Mouse (Mus musculus) lung, postnatal 36 days (tissue): ENCODE results near the gene Dnah8.
"Not testable (repeated sequence)": the region's sequence is repeated elsewhere in the genome, so short reads cannot be mapped to it uniquely, and the experiment has no call there.

Source experiments
- DNase-seq: peaks from one replicate; pipeline ENCODE4 v3.0.0; 2022; ENCODE audit warnings: mixed read lengths

Dnah8 gene

DNA sequence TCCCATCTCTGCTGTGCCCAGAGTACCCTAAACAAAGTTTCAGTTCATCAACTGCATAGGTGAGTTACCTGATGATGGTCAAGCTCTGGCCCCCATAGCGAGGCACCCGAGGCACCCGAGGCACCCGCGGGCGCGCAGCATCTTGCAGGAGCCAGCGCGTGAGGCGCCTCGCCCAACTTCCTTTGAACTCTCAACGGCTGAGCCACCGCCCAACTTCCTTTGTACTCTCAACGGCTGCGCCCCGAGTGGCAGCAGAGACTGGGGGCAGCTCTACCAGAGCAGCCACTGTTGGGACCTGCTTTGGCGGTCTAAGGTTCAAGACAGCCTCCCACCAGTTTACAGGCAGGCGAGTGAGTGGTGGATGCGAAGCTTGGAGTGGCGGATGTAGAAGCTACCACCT is at the start of gene Dnah8:
TSS of gene Dnah8 (plus strand) at position 223 of the 400 bp plus-strand sequence.
- DNase-seq, result not testable (repeated sequence)

DNA sequence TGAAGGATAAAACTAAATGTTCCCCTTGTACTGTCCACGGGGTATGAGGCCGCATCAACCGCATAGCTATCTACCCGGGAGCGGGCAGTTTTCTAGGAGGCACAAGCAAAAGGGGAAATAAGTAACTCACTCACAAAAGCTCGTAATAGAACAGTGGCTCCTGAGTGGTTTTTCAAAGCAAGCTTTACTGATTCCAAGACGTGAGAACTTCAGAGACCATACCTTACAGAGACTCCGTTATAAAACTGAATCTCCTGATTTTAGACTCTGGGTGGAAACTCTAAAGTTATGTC is 49.4 kb upstream of the Dnah8 start:
- no peak for DNase-seq

DNA sequence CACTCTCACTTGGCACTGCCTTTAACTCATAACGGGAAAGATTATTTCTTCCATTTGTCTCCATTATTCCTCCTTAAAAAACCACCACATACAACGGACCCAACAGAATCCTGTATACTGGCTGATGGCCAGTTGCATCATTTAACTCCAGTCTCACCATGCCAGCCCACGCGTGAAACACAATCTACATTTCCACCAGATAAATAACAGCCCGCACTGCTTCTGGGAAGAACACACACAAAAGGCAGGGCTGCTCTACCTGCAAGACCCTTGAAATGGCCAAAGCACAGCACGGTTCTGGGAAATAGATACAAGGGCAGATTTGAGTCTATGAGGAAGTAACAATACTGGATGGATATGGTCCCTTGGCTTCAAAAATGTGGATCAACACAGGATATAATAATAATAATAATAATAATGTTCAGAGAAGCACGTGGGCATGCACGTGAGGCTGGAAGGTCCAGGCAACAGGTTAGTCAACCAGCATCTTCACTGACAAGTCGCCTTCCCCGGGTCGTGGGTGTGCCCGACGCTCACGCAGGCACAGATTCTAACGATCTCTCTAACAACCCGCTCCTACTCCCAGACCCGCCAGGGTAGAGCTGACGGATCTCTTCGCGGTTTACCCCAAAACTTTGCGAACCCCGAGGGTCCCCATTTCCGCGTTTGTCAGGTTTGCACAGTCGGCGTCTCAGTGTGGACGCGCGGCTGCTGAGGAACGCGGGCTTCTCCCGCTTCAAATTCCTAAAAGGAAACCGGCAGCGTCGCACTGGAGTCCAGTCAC is 48.8 kb upstream of the Dnah8 start:
- DNase-seq, result peak; percentile 41

DNA sequence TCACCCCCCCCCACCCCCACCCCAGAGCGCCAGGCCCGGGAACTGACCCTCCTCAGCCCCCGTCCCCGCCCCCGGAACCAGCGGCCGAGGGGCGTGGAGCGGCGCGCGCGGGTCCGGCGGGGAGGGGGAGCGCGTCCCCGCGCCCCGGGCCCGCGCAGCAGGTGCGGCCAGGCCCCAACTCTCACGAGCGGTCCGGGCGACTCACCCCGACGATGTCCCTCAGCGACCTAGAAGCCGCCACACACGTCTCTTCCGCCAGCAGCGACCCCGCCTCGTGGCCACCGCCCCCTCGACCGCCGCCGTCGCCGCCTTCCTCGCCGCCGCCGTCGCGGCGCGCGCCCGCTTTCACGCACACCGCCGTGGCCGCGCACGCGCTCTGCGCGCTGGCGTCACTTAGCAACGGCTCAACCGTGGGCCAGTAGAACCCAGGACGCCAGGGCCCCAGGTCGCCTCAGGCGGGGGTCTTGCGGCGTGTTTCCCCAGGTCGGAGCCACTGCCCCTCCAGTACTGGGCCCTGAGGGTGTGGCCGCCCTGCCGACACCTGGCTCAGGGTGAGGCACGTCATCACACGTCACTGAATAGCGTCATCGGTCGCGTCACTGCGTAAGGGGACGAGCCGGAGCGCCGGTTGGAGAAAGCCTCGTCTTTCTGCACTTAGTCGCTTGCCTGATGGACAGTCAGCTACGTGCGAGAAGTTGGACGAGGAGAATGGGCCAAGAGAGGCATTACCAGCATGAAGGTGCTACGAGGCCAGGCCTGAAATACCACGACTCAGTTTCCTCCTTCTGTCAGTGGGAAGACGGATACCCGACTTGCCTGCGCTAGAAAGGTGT is 48.0 kb upstream of the Dnah8 start, which contains the start of gene Btbd9:
TSS of gene Btbd9 (minus strand) at position 548 of the 833 bp plus-strand sequence.
- DNase-seq, result peak; percentile 95

DNA sequence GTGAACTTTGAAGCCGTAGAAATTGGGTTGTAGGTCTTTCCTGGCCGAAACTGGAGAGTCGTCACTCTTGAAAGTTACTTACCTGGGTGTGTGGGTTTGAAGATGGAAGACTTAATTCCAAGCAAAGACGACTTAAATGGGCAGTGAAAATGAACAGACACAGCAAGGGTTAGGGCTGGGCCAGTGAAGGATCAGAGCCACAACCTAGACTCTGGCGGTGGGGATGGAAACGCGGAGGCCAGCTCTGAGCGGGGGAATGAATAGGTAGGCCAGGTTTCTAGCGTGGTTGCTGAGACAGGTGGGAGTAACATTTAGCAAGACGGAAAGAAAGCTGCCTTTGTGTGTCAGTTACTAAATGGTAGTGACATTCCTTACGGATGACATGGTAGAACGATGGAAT is 47.2 kb upstream of the Dnah8 start:
- DNase-seq, result no peak

DNA sequence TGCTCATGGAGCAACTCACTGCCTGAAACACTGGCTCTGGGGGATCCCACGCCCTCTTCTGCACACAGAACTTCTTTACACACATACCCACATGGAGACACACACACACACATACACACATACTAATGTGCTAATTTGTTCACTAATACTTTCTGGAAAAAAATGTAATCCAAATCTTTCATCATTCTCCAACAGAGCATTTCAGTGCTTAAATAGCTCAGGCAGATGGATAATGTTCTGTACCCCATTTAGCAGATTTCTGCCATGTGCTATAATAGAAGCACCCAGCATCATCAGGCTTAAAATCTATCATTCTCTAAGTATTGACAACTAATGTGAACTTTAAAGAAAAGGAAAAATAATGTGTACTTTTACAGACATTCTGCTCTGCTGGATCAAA is 43.4 kb upstream of the Dnah8 start:
- no peak for DNase-seq

DNA sequence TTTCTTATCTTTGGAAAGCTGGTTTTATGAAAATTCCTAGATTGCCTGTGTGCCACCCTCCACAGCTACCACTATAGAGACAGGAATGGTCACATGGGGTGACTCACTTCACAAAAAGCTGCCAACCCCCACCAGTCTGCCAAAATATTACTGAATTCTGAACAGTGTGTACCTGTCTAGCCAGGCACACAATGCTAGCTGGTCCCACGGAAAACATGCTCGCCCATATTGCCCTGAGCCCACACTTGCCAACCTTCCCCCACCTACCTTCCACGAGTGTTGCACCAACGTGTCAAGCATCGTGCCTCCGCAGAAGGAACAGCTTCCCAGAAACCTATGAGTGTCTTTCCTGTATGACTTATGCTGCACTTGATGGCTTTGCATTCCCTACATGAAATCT is 43.0 kb upstream of the Dnah8 start:
- no peak for DNase-seq

DNA sequence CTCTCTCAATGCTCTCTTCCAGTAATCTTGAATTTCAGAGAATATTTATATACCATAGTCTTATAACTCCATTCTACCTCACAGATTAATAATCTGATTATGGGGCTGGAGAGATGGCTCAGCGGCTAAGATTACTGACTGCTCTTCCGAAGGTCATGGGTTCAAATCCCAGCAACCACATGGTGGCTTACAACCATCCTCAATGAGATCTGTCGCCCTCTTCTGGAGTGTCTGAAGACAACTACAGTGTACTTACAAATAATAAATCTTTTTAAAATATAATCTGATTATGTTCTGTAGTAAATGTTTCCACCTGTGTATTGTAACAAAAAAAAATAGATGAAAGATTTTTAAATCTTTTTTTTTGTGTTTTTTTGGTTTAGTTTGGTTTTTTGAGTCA is 41.8 kb upstream of the Dnah8 start:
- DNase-seq, result no peak

DNA sequence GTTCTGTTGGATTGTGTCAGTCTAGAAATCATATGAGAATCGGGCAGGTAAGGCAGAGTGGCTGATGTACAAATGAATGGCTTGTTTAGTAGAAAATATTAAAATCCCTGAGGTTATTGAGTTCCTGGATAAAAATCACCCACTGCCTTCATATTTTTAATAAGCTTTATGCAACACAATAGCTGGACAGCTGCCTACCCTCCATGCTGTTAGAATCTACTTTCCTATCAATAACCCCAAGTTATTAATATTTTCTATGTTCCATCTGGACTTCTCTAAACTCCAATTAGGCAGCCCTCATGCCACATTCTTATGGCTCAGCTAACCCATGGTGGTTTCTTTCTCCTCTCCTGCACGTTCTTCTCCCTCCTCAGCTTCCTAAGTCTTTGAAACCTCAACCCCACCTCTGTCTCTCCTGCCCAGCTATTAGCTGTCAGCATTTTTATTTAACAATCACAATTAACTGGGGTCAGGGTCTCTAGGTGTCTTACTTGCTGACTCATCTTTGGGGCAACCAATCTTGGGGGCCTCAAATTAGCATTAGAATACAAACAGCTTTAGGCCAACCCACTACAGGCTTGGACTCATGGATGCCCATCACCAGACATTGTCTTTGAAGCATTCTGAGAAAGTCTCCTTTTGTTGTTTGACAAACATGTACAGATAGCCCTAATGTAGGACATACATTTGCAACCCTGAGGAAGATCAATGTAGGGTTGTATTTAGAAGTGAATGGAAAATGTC is 40.7 kb upstream of the Dnah8 start:
- DNase-seq, result no peak

DNA sequence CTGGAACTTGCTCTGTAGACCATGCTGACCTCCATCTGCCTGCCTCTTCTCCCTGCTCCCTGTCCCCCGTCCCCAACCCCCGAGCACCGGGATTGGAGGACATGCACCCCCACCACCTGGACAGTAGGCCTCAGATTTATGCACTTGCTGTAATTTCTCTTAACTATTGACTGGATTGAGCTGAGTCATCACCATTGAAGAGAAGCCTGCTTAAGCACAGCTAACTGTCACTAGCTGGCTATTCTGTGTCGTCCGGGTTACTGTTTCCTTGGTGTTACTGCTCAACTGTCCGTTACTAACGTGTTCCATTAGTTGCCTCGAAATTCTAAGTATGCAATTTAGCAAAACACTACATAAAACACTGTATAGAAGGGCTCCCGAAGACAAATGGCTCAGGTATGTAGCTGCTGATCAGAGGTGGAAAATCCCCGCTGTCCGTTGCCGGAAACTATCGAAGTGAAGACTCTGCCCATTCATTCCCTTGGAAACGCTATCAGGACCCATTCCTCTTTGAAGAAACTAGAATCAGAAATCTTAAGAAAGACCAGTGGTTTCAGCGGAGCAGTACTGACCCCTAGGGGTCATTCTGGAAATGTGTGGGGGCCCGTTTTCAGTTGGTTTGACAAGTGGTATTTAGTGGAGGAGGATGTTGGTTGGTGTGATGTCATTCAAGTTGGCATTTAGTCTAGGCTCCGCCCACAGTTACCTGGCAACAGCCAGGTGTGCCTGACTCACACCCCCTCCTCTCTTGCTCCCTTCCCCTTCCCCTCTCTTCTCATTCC is 33.5 kb upstream of the Dnah8 start:
- peak; percentile 82 for DNase-seq

DNA sequence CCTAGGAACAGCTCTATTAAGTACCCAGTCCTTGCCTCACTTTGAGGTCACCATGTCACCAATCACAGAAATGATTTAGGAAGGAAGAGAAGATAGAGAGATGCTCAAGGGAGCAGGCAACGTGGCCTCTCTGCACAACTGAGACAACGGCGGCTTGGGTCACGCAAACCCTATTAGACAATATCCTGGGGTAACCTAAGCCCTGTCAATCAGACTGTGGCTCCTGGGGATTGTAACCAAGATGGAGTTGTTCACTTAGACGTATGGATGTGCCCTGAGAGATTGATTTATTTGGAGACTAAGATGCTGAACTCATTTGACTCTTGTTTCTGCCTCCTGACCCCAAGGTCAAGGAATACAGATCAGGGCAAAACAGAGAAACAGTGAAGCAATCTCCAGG is 29.7 kb upstream of the Dnah8 start:
- DNase-seq, result no peak

DNA sequence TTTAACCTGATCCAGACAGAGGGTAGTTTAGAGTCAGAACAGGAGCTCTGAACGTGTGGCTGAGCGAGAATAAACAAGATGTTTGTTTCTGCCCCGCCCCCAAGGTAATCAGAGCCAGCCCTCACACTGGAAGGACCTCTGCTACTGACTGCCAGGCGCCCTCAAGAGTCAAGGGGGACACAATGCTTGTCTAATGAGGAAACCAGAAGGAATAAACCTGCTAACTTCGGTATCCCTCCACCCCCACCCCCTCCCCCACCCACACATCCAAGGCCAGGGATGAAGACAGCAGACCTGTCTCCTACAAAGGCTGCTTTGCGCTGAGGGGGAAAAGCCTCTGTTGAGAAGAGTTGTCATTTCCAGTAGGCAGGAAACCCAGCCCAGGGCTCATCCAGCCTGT is 29.3 kb upstream of the Dnah8 start:
- no peak for DNase-seq

DNA sequence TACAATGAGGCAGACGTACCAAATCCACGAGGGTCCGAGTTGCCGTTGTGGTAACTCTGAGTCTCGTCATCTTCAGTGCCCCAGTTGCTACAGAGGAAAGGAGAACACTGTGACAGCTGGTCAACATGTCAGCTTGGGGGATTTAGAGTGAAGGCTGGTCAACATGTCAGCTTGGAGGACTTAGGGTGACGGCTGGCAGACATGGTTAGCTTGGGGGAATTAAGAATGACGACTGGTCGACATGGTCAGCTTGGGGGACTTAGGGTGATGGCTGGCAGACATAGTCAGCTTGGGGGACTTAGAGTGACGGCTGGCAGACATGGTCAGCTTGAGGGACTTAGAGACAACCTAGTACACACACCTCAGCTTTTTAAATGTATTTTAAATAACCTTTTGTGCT is 26.4 kb upstream of the Dnah8 start:
- no peak for DNase-seq

DNA sequence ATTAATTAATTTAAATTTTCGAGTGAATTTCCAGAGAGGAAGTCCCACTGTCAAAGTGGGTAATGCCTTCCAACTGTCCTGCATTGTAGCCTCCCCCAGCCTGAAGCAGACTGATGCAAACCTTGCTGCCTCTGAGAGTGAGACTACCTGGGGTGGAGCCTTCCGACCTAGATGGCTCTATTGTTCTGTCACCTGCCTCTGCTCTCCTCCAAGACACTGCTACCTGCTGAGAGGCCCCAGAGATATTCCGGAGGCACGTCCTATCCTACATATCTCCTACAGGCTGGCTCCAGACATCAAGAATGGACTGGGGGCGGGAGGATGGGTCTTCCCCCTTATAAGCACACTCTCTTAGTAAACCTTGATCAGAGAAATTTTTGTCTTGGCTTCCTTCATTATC is 25.9 kb upstream of the Dnah8 start:
- DNase-seq, result no peak

DNA sequence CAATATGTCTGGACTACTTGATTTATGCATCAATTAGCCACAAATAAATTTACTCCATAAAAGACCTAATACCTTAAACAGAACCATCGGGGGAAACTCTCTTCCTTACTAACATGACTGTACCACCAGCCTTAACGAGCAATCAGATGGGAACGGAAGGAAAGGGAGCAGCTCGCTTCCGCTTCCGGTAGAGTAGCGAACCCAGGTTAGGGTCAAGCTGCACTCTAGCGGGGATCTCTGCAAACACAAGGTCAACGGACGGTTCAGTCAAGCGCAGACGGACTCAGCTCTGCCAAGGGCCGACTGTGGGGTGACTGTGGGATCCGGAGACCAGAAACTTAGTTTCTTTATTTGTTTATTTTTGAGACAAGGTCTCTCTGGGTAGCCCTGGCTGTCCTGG is 22.0 kb upstream of the Dnah8 start:
- DNase-seq, result no peak

DNA sequence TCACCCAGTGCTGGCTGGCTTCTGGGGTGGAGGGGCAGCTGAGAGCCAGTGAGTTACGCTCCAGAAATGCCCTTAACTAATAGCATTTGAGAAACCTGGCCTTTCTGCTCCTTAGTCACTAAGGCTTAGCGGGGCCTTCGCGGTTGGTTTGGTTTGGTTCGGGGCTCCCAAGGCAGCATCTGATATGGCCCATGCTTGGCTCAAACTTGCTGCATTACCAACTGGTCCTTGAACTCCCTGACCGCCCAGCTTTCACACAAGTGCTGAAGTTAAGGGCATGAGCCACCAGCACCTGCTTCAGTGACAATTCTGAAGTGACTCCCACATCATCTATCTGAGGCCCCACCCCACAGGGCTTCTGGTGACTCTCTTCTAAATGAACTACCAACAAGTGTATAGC is 19.9 kb upstream of the Dnah8 start:
- no peak for DNase-seq

DNA sequence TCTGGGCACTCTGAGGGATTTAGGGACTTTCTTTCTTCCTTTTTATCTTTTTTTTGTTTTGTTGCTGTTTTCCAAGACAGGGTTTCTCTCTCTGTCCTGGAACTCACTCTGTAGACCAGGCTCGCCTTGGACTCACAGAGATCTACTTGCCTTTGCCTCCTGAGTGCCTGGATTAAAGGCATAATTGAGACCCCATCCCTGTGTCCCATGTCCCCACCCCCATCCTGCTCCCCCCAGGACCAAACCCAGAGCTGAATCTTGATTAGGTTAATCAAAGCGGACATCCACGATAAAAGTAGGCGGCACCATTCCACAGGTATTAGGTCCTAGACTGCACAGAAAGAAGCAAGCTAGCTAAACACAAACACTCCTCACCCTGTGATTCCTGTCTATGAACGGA is 19.2 kb upstream of the Dnah8 start:
- DNase-seq, result no peak

DNA sequence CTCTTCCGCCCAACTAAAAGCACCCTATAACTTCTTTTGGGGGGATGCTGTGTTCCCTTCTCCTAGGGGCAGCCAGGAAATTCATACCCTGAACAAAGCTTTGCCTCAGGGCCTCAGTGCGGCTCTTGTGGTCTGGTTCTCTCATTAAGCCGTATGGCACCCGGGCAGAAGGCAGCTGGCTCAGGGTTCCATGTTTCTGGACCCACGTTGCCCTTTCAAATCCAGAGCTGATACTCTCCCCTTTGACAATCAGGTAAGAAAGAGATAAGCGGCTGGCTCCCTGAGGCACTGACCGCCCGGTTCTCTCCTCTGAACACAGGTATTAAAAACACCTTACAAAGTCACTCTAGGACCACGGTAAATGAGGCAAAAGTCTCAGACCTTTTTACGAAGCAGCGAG is 17.9 kb upstream of the Dnah8 start:
- no peak for DNase-seq

DNA sequence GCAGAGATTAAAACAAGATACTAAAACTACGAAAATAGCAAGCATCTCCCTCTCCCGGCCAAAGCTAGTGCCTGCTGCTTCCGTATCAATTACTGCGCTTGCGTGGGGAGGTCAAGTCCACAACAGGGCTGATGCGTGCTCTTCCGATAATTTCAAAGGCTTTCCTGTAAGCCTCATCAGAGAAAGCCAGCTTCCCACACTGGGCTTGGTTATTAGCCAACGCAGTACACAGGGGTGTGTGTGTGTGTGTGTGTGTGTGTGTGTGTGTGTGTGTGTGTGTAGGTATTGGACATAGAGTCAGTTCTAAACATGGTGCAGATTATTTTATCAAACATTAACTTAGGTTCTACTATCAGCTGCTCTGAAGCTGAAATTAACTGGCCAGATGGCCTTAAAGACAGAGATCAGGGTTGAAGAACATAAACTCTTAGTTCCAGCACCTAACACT is 17.5 kb upstream of the Dnah8 start:
- no peak for DNase-seq

DNA sequence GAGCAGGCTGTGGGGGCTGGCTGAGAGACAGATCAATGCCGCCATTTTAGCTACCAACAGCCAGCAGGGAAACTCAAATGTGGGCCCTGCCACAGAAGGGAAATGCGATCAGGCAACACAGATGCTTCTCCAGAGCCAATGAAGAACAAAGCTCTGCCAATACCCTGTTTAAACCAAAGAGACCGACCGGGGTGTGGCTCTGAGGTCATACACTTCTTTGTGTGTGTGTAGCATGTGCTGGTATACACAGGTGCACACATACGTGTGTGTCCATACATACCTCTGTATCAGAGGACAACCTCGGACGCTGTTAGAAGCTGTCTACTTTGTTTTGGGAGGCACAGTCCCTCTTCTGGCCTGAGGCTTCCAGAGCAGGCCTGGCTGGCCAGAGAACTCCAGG is 16.8 kb upstream of the Dnah8 start:
- DNase-seq, result no peak

DNA sequence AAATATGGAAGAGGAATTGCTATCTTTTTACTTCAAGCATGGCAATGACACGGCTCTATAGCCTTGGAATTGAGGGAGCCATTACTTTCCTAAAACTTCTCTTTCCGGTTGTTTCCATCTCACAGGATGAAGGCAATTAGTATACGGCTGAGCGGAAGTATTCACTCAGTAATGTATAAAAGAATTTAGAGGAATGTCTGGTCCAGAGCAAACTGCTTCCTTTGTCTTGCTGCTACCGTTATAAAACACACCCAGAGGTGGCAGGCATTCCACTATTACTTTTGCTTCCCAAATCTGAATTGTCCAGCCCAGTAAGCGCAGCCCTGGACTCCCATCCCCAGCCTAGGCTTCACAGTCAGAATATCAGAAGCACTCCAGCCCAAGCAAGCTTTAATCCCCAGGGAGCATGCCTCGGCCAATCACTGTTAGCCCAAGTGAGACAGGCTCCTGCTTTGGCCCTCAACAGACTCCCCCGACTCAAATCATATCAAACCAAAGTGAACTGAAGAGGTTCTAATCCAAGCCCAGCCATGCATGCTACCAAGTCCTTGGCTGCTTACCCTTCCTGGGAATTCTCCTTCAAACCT is 16.2 kb upstream of the Dnah8 start:
- no peak for DNase-seq

DNA sequence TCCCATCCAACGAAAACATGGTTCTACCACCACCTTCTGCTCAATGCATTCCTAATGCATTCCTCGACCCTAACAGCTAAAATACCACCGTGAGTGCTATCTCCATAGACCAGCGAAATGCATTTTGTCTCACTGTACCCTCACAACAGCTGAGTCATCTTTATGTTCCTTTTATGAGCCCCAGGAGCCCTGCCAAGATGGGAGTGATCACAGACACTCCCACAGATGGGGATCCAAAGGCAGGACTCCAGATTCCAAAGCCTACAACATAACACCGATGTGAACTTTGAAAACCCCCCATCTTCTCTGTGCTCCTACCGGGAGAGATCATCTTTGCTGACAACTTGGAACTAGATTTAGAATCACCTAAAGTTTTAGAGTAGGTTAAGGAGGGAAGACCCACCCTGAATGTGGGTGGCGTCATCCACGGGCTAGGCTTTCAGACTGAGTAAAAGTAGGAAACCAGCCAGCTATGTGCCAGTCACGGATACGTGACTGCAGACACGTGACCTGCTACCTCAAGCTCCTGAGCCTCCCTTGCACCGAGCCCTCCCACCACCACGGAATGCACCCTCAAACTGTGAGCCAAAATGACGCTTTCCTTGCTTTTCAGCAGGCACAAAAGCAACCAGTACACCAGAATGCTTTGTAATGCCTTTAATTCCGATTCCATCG is 14.7 kb upstream of the Dnah8 start:
- peak; percentile 21 for DNase-seq
